Mouse (Mus musculus) midbrain, postnatal 0 days (tissue): Measurements from ENCODE around the gene Mfap5. TPM values are rescaled to one million over a fixed set of nuclear protein-coding genes. Genes with fewer than 3 reads are reported as not detected.
A peak's percentile ranks its signal among the peaks of the same experiment; 100 is the strongest.

ENCODE experiments used
- ATAC-seq: fragments of 200-750 bp; cut with Nextera tagmentation; 2 replicates; pipeline ENCODE4 v1.8.0; 2017; ENCODE audit warnings: moderate number of reproducible peaks, mild to moderate bottlenecking, moderate TSS enrichment, moderate library complexity; ENCODE audit not compliant: low FRiP score
- DNase-seq: peaks from one replicate; pipeline ENCODE4 v3.0.0-alpha.2; 2015; ENCODE audit warnings: low spot score
- H3K27ac ChIP-seq: fragments of 300-500 bp; sonication (generic); 2 replicates; pipeline ENCODE4 v1.5.1; 2014; ENCODE audit warnings: low read depth, mild to moderate bottlenecking, low read length, mixed read lengths
- H3K27me3 ChIP-seq: fragments of 300-500 bp; sonication (generic); 2 replicates; pipeline ENCODE4 v1.6.1; 2014; ENCODE audit warnings: low read length, control low read depth, mixed read lengths; ENCODE audit not compliant: insufficient read depth
- H3K36me3 ChIP-seq: fragments of 300-500 bp; sonication (generic); 2 replicates; pipeline ENCODE4 v1.6.1; 2014; ENCODE audit warnings: low read length, control low read depth, mixed read lengths; ENCODE audit not compliant: insufficient read depth
- H3K4me1 ChIP-seq: fragments of 300-500 bp; sonication (generic); 2 replicates; pipeline ENCODE4 v1.6.1; 2014; ENCODE audit warnings: mild to moderate bottlenecking, control low read depth, antibody characterized with exemption, low read length, mixed read lengths; ENCODE audit not compliant: insufficient read depth
- H3K4me2 ChIP-seq: fragments of 300-500 bp; sonication (generic); 2 replicates; pipeline ENCODE4 v1.6.1; 2014; ENCODE audit warnings: low read depth, mild to moderate bottlenecking, low read length, mixed read lengths; ENCODE audit not compliant: poor library complexity, severe bottlenecking
- H3K4me3 ChIP-seq: fragments of 300-500 bp; sonication (generic); 2 replicates; pipeline ENCODE4 v1.5.1; 2014; ENCODE audit warnings: low read depth, mild to moderate bottlenecking, low read length, moderate library complexity
- H3K9ac ChIP-seq: fragments of 300-500 bp; sonication (generic); replicated peaks from 2 replicates; pipeline ENCODE4 v1.6.1; 2014; ENCODE audit warnings: mild to moderate bottlenecking, low read length, moderate library complexity, mixed read lengths; ENCODE audit not compliant: poor library complexity, severe bottlenecking
- H3K9me3 ChIP-seq: fragments of 300-500 bp; sonication (generic); 2 replicates; pipeline ENCODE4 v1.6.1; 2016; ENCODE audit warnings: low read length, control low read depth
- CTCF ChIP-seq: IDR thresholded peaks from 2 replicates; pipeline ENCODE4 v1.5.1; 2016; ENCODE audit warnings: antibody characterized with exemption, mild to moderate bottlenecking
- WGBS: fragments of 180-500 bp; shearing (Covaris S2); extraction: QIAGEN DNeasy Blood & Tissue Kit; methylation state at CpG from one replicate; pipeline ENCODE4 v1.1.7; 2014; 5-methylcytosine and 5-hydroxymethylcytosine counted together
- polyA plus RNA-seq: library from polyadenylated mRNA; unstranded; fragments of >200 nt; fragmentation: Nextera tagmentation; extraction: Ambion mirVana; gene quantifications from 2 replicates; pipeline ENCODE4 v1.2.1, GENCODE M21; 2015
- total RNA-seq: library from RNA; depleted of rRNA; stranded (reverse); fragments of >200 nt; gene quantifications from 2 replicates; pipeline ENCODE4 v1.2.3, GENCODE M21; 2014

The Mfap5 gene
- total and polyA plus RNA-seq, 2 experiments from 2014 or later = 1.9 to 10.1 TPM

DNA sequence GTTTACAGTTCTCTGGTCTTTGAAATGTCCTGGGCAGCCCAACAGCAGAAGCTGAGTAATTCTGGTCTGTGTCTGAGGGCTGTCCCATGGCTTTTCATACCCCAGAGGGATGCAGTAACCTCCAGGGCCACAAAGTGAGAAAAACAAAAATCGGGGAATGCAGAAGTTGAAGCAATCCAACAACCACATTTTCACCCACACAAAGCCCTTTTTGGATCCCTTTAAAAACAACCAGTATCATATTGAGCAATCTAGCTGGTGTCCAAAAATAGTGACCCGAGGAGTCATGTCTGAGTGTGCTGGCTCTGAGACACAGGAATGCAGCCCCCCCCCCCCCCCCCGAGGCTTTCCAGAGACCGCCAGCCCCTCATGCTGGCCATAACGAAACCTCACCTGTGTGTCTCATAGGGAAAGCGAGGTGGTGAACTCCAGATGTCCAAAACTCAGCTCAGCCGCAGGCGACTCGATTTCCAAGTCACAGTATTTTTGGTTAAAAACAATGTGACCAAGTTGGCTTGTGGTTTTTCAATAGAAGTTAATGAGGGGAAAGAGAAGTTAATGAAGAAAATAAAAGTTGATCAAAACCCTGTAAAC, 39.7 kb downstream of the Mfap5 start:
- H3K9me3 ChIP-seq = no peaks in the 10 kb centered on the region
- no peaks in the 10 kb centered on the region for H3K27me3 ChIP-seq
- no peak for ATAC-seq
- WGBS = 77% methylated on average over 9 of the region's 9 CpGs
- TF ChIP-seq CTCF = no peak
- DNase-seq = no peak
- no peak overlapping the region for H3K4me3 ChIP-seq
- no peak overlapping the region for H3K4me2 ChIP-seq
- H3K9ac ChIP-seq = no peak overlapping the region
- H3K27ac ChIP-seq = no peak overlapping the region
- H3K36me3 ChIP-seq = no peaks in the 10 kb centered on the region
- no peaks in the 10 kb centered on the region for H3K4me1 ChIP-seq

DNA sequence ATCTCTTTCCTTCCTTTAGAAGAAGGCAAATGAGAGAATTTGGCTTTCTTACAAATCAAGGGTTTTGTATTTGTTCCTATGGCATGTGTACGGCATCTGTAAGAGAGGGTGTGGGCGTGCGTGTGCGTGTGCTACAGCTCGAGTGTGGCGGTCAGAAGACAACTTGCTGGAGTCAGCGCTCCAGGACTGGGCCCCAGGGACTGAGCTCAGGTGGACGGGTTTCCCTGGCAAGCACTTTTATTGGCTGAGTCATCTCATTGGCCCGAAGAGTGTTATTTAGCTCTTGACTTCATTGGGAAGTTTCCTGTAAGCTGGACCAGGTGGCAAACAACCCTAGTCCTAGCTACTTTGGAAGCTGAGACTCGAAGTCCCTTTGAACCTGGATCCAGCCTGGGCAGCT, 40.3 kb downstream of the Mfap5 start:
- DNase-seq (no peak), ATAC-seq (no peak)
- TF ChIP-seq CTCF = no peak
- H3K27ac ChIP-seq = no peak overlapping the region
- no peak overlapping the region for H3K4me3 ChIP-seq
- 83% methylated on average over 10 of the region's 10 CpGs for WGBS
- H3K9ac ChIP-seq = no peak overlapping the region
- H3K27me3 ChIP-seq = no peaks in the 10 kb centered on the region
- no peak overlapping the region for H3K4me2 ChIP-seq
- no peaks in the 10 kb centered on the region for H3K9me3 ChIP-seq
- no peaks in the 10 kb centered on the region for H3K4me1 ChIP-seq
- H3K36me3 ChIP-seq = no peaks in the 10 kb centered on the region

DNA sequence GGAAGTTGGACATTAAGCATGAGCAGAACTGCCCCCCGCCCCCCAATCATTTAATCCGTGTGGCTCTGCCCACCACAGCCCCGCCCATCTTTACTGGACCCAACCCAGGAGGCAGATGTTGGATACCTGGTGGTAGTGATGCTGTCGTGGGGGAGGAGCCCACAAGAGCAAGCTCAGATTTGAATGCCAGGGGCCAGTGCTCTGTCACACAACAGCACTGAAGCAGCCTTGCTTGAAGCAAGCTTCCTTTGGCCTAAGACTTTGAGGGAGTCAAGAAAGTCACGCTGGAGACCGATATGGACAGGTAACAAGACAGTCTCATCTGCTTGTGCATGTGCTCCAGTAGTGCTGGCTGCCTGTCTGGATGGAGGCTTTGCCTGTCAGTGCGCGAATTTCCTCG, 48.0 kb downstream of the Mfap5 start, which contains the start of gene Aicda:
TSS of gene Aicda (plus strand) at position 196 of the 400 bp plus-strand sequence.
- no peak for ATAC-seq
- 60% methylated on average over 9 of the region's 9 CpGs for WGBS
- Histone ChIP-seq H3K27me3 (0 out of 2 replicates have a peak, but pooled peaks cover 2% of the 10 kb centered on the region), H3K9ac (no peak within 1 kb of the TSS), H3K4me3 (no peak within 1 kb of the TSS), H3K36me3 (no peaks in the 10 kb centered on the region), H3K27ac (no peak within 1 kb of the TSS), H3K4me1 (no peaks in the 10 kb centered on the region), H3K4me2 (no peak within 1 kb of the TSS), H3K9me3 (no peaks in the 10 kb centered on the region)
- DNase-seq = no peak
- TF ChIP-seq CTCF = no peak

DNA sequence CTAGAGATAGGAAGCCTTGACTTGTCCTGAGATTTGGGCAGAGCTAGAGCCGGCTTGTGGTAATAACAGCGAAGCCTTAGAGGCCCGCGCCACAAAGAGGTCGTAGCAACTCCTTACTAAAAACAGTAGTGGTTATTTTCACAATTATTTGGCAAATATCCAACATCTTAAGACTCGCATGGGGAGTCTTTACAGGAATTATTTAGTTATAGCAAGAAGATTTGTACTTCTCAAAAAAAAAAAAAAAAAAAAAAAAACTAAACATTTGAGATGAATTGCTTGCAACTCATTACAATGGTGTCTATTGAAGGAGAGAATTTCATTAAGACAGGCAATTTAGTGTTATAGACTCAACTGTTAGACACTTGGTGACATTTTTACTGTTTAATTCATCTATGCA, 48.5 kb downstream of the Mfap5 start:
- no peak for TF ChIP-seq CTCF
- Histone ChIP-seq H3K36me3 (no peaks in the 10 kb centered on the region), H3K4me2 (no peak overlapping the region), H3K9ac (no peak overlapping the region), H3K4me3 (no peak overlapping the region), H3K4me1 (no peaks in the 10 kb centered on the region), H3K9me3 (no peaks in the 10 kb centered on the region), H3K27me3 (0 out of 2 replicates have a peak, but pooled peaks cover 2% of the 10 kb centered on the region), H3K27ac (no peak overlapping the region)
- no peak for ATAC-seq
- WGBS = 84% methylated on average over 6 of the region's 6 CpGs
- no peak for DNase-seq

DNA sequence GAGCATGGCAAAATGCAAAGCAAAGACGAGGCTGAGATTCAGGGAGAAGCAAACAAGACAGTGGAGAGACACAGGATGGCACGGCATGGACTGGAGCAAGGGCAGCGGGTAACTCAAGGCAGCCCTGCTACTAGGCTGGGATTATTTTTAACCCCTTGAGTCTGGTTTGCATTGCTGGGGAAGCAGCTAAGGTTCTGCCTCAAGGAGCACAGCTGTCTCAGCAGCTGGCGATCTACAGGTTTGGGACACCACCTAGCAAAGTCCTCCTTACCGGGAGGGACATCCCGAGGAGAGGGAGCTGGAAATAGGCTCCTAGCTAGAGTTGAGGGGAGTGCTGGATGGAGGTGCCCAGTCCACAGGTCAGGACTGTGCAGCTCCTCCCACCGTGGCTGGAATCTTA, 49.6 kb downstream of the Mfap5 start:
- WGBS = 49% methylated on average over 7 of the region's 7 CpGs
- Histone ChIP-seq H3K9me3 (no peaks in the 10 kb centered on the region), H3K4me3 (no peak overlapping the region), H3K9ac (no peak overlapping the region), H3K27ac (no peak overlapping the region), H3K27me3 (0 out of 2 replicates have a peak, but pooled peaks cover 2% of the 10 kb centered on the region), H3K4me1 (no peaks in the 10 kb centered on the region), H3K36me3 (no peaks in the 10 kb centered on the region), H3K4me2 (no peak overlapping the region)
- no peak for TF ChIP-seq CTCF
- no peak for DNase-seq
- ATAC-seq = no peak

DNA sequence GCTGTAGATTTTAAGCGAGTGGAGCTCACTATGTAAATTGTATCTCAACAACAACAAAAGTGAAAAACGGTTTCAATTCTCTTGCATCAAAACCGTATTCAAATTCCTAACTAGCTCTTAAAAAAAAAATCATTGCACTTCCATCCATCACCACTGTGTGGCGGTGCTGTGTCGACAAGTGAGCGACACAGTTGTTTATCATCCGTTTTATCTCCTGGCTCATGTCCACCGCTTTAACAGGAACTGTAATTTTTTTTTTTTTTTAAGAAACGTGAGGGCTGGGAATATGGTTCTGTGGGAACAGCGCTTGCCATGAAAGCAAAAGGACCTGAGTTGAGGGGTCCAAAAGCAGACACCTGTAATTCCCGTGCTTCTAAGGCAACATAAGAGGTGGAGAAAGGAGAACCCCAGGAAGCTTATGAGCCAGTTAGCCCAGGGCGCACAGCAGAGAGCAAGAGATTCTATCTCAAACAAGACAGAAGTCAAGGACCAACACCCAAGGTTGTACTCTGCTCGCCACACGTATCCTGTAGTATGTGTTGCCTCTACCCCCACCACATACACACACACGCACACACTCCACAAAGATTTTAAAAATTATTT, 51.4 kb downstream of the Mfap5 start:
- Histone ChIP-seq H3K4me3 (peak overlapping the region; percentile 15), H3K27ac (no peak overlapping the region), H3K9me3 (no peaks in the 10 kb centered on the region), H3K36me3 (no peaks in the 10 kb centered on the region), H3K27me3 (0 out of 2 replicates have a peak, but pooled peaks cover 2% of the 10 kb centered on the region), H3K9ac (no peak overlapping the region), H3K4me1 (no peaks in the 10 kb centered on the region), H3K4me2 (peak overlapping the region; percentile 44)
- no peak; the same call in 1 of the 2 replicates for ATAC-seq
- 23% methylated on average over 15 of the region's 15 CpGs for WGBS
- peak; percentile 86 for TF ChIP-seq CTCF
- DNase-seq = peak; percentile 79
